Mouse (Mus musculus): ENCODE measurements around the gene Ddx39b.
"Not testable (repeated sequence)": the region's sequence is repeated elsewhere in the genome, so short reads cannot be mapped to it uniquely, and the experiment has no call there.

The Ddx39b gene

DNA sequence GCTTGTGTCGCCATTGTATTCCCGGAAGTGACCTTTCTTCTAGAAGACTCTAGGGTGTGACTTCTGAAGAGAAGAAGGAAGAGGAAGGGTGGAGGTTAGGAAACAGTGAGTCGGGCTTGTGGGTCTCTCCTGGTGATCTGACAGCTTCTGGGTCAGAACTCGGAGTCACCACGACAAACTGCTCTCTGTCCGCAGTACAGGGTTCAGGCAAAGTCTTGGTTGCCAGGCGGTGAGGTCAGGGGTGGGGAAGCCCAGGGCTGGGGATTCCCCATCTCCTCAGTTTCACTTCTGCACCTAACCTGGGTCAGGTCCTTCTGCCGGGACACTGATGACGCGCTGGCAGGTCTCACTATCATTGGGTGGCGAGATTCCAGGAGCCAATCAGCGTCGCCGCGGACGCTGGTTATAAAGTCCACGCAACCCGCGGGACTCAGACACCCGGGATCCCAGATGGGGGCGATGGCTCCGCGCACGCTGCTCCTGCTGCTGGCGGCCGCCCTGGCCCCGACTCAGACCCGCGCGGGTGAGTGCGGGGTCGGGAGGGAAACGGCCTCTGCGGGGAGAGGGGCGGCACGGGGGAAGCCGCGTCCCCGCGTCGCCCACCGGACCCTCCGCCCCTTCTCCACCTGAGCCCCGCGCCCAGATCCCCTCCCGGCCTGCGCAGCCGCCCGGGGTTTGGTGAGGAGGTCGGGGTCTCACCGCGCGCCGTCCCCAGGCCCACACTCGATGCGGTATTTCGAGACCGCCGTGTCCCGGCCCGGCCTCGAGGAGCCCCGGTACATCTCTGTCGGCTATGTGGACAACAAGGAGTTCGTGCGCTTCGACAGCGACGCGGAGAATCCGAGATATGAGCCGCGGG lies 21.3 kb downstream of the Ddx39b start, which contains the start of gene H2-D1:
TSS of gene H2-D1 (plus strand) at position 67 of the 859 bp plus-strand sequence.
- DNase-seq (ENCODE audit: low spot score in 2 of 2): peak; percentile 95 to 97

DNA sequence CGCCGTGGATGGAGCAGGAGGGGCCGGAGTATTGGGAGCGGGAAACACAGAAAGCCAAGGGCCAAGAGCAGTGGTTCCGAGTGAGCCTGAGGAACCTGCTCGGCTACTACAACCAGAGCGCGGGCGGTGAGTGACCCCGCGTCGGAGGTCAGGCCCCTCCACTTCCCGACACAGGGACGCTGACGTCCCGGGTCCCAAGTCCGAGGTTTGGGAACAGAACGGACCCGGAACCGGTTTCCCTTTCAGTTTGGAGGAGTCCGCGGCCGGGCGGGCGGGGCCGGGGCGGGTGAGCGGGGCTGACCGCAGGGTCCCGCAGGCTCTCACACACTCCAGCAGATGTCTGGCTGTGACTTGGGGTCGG lies 22.0 kb downstream of the Ddx39b start:
- no peak for DNase-seq (ENCODE audit: low spot score in 2 of 2)

DNA sequence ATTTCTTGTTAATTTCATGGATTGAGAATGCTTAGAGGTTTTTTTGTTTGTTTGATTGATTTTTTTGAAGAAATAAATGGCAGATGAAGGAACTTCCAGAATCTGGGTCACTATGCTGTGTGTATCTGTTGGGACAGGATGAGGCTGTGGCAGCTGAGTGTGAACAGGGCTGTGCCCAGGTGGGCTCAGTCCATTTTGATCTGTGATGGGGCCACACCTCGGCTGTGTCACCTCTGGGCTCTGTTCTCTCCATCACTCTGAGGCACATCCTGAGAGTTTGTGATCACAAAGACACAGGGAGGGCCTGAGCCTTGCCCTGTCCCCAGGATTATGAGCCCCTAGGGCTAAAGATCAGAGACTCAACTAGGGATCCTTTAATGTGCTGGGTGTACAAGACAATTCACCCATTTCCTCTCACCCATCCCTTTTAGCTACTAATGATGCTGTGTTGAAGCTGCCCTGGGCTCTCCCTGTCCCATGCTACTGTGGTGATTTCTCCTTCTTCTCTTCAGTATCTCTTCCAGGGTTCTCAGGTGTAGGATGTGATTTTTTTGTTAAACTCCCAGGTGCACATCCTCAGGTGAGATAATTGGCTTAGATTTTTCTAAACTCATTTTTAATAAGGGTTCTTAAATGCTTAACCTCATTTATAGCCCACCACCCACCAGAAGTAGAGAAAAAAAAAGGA lies 26.0 kb downstream of the Ddx39b start:
- no peak for DNase-seq (ENCODE audit: low spot score in 2 of 2)

DNA sequence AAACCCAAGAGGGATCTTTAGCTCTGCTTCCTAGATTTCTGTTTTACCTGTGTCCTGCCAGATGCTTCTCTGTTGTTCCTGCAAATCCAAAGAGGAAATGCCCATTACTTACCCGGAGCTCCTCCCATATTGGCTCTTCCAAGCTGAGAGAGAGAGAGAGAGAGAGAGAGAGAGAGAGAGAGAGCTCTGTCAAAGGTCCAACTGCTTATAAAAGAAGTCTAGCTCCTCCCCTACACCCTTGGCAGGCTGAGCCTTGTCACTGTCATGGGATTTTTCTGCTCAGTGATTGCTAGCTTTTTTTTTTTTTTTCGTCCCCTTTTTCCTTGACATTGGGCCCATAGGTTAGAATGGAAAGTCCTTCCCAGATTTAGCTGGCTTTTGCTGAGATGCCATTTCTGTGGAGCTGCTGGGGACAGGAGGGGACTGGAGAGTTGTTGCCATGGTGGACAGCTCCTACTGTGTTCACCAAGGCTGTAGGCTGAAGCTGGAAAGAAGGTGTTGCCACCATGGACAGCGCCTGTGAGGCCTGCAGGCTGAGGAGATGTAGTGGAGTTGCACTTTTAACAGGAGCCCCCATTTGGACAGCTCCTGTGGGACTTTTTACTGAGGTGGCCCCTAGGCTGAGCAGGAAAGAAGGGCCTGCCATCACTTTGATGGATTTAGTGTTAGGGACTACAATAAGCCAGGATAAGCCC lies 28.3 kb downstream of the Ddx39b start:
- no peak for DNase-seq (ENCODE audit: low spot score in 2 of 2)

DNA sequence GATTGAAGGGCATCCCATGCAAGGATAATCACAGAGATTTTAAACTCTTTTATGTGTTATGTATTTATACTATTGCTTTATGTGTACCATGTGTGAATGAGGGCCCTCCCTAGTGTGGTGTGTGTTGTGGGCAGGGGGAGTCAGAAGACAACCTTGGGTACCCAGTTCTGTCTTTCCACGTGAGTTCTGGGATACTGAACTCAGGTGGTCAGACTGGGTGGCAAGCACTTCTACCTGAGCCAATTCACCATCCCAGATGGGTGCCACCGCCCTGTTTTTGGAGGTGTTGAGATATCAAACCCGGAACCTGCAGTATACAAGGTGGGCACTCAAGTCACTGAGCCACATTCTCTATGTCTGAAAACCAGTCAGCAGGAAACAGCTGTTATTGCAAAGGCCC lies 30.7 kb downstream of the Ddx39b start:
- DNase-seq (ENCODE audit: low spot score in 2 of 2): no peak

DNA sequence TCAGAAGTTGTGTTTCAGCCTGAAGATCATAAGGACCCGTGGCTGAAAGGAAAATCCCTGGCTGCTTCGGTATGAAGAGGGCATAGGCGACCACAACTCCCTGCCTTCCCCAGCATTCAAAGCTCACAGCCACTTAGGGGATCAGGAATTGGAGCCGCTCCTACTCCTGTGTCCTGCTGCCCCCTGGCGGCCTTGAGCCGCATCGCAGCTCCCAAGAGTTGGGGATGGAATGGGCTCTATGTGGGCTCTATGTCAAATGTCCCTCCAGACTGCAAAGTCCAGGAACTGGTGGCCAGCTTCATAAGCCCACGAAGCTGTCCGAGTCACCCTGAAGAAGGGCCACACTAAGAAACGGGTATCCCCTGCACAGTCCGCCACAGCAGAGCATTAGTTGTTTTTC lies 33.2 kb downstream of the Ddx39b start:
- peak; percentile 78 to 85 for DNase-seq (ENCODE audit: low spot score in 2 of 2)

DNA sequence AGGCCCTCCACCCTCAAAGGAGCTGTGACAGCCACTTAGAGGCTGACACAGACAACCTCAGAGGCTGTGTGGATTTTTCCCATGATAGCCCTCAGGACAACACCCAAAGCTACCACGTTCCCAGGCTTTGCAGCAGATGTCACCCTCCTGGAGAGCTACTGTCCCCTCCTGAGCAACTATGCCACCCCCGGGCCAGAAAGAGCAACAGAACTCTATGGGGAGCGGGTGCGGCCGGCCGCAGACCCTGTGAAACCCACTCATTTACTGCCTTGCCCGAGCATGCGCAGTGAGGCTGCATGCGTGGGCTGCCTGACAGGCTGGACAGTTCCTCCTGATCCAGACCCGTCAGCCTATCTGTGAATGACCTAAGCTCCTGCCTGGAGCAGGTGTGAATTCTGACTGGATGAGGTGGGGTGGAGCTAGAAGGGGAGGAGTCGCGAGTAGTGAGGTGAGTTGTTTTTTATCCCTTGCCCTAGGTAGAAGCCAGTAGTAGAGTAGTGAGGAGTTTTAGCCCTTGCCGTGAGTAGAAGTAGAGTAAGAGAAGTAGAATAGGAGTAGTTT lies 34.8 kb downstream of the Ddx39b start:
- no peak for DNase-seq (ENCODE audit: low spot score in 2 of 2)

DNA sequence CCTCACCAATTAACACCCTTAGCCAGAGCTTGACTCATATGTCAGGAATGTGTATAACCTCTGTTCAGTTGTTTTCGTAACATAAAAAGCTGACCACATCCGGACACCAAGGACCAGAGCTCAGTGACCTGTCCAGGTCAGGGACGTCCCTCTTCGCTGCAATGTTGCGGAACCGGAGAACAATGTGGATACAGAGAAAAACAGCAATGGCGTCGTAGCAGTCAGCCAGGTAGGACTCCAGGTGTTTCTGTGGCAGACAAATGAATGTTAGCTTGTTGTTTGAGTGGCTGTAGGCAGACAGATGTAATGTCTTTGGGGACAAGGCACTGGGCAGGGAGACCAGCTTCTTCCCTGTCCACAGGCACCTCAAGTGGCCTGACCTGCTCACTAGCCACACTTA lies 36.5 kb downstream of the Ddx39b start:
- DNase-seq (ENCODE audit: low spot score in 2 of 2): no peak

DNA sequence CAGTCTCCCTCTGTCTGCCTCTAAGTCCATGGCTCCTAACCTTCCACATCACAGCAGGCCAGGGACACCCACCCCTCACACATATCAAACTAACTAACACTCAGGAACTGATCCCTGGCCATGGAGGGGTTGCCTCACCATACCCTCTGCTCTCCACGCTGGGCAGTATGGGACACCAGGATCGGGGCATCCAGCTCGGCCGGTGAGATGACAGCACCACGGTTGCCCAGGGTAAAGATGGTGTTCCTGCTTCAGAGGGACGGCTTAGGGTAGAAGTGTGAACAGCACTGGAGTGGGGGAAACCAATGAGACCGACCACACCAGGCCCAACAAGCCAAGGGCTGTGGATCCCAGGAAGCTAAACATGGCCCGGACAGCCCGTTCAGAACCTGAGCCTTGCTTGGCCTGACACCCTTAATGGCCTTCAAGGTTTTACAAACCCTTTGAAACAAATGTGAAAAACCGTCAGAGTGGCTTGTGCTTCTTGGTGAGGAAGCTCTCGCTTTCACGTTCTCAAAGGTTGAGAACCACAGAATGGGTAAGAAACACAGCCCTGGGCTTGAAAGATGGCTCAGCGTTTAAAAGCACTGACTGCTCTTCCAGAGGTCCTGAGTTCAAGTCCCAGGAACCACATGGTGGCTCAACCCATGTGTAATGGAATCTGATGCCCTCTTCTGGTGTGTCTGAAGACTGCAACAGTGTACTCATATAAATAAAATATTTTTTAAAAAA lies 37.6 kb downstream of the Ddx39b start:
- DNase-seq (ENCODE audit: low spot score in 2 of 2): no peak

DNA sequence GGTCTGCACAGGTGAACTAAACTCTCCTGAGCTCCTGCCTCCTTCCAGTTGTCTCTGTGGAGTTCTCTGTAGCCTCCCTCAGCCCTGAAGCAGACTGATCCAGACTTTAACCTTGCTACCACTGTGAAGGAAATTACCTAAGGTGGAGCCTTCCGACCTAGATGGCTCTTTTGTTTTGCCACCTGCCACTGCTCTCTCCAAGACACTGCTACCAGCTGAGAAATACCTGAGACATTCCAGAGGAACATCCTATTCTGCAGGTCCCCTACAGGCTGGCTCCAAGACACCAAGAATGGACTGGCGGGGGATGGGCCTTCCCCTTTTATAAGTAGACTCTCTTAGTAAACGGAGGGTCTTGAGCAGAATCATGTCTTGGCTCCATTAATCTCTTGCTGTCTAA lies 38.7 kb downstream of the Ddx39b start:
- DNase-seq (ENCODE audit: low spot score in 2 of 2): no peak

DNA sequence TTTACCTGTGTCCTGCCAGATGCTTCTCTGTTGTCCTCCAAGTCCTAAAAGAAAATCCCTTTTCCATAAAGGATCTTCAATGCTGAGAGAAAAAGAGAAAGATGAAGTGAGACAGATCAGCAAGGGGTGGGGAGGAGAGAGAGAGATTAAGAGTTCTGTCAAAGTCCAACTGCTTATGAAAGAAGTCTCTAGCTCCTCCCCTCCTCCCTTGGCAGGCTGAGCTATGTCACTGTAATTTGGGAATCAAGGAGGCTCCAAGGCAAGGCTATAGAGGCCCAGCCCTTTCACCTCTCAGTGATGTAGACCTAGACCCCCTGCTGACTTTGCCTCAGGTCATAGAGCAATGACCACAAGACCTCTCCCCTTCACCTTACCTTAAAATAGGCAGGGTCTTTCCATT lies 43.9 kb downstream of the Ddx39b start:
- no peak for DNase-seq (ENCODE audit: low spot score in 2 of 2)

DNA sequence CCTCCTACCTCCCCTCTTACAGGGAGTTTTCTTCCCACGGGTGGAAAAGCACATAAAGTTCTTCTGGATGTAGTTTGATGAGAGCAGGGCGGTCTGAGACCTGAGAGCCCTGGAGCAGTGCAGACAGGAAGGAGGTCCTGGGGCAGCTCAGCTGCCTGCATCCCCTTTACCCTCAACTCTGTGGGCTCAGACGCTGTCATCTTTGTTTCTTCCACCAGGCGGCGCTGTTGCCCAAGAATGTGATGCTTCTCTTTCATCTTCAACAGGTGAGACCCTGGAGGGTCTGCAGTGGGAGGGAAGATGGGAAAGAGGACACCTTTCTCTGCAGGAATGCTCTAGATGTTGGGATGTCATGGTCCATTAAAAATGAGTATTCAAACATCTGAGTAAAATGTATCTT lies 54.2 kb downstream of the Ddx39b start:
- peak; percentile 36 to 46 for DNase-seq (ENCODE audit: low spot score in 2 of 2)

DNA sequence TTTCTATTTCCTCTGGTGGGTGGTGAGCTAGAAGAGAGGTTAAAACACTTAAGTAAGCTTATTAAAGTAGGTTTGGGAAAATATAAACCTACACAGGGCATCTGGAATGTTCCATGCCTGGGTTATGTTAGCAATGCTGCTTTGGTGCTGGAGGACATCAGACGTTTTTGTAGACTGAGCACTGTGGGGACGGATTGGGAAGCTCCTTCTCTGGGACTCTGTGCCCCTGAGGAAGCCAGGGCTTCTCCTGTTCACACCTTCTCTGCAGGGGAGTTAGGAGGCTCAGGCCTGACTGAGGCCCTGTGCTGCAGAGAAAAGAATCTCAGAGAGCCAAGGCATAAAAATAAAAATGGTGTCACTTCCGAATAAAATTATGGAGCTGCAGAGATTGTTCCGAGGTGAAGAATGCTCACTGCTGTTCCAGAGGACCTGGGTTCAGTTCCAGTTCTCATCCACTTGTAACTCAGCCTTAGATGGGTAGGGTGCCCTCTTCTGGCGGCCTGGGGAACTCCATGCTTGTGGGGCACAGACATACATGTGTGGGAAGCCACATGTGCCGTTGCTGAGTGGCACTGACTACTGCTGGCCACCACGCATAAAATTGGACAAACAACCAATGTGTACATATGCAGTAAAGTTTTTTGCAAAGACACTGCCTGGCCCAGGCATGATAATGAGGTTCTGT lies 58.9 kb downstream of the Ddx39b start:
- not testable (repeated sequence) for DNase-seq (ENCODE audit: low spot score in 2 of 2)

DNA sequence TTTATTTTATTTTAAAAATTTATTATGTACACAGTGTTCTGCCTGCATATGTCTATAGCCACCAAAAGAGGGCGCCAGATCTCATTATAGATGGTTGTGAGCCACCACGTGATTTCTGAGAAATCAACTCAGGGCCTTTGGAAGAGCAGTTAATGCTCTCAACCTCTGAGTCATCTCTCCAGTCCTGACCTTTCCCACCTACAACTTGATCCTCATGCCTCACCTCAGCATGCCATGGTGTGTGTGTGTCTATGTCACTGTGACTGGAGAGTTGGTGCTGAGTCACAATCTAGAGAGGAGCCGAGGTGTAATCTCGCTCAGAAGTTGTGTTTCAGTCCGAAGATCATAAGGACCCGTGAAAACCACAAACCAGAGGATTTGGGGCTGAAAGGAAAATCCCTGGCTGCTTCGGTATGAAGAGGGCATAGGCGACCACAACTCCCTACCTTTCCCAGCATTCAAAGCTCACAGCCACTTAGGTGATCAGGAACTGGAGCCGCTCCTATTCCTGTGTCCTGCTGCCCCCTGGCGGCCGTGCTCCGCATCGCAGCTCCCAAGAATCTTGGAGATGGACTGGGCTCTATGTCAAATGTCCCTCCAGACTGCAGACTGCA lies 60.2 kb downstream of the Ddx39b start:
- peak; percentile 87 to 90 for DNase-seq (ENCODE audit: low spot score in 2 of 2)

DNA sequence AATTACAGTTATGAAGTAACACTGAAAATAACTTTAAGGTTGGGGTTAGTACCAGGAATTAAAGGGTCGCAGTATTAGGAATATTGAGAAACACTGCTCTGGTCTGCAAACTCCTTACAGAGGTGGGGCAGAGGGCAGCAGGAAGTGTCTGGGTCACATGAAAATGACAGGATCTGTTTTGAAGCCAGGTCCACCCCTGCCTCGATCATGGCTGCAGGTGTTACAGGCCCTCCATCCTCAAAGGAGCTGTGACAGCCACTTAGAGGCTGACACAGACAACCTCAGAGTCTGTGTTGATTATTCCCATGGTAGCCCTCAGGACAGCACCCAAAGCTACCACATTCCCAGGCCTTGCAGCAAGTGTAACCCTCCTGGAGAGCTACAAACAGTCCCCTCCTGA lies 61.7 kb downstream of the Ddx39b start:
- no peak for DNase-seq (ENCODE audit: low spot score in 2 of 2)

All from frontal cortex, postnatal 36 days (tissue).